Mouse (Mus musculus) ES-E14 (cell line): Measurements from ENCODE around the gene Chd1.

Experiments
- CHD2 ChIP-seq: IDR thresholded peaks from 2 replicates; pipeline ENCODE4 v1.6.1; 2014; ENCODE audit warnings: mild to moderate bottlenecking, low read depth, low read length, inconsistent platforms
- HCFC1 ChIP-seq: IDR thresholded peaks from 2 replicates; pipeline ENCODE4 v1.6.1; 2012; ENCODE audit warnings: low read length, inconsistent platforms, borderline replicate concordance; ENCODE audit not compliant: insufficient read depth
- MAFK ChIP-seq: IDR thresholded peaks from 2 replicates; pipeline ENCODE4 v1.6.1; 2014; ENCODE audit warnings: mild to moderate bottlenecking, low read depth, low read length, inconsistent platforms; ENCODE audit not compliant: insufficient read depth
- ZC3H11A ChIP-seq: IDR thresholded peaks from 2 replicates; pipeline ENCODE4 v1.6.1; 2012; ENCODE audit warnings: low read depth, mild to moderate bottlenecking, inconsistent platforms, low read length, borderline replicate concordance
- ZNF384 ChIP-seq: IDR thresholded peaks from 2 replicates; pipeline ENCODE4 v1.6.1; 2012; ENCODE audit warnings: low read depth, low read length, inconsistent platforms

DNA sequence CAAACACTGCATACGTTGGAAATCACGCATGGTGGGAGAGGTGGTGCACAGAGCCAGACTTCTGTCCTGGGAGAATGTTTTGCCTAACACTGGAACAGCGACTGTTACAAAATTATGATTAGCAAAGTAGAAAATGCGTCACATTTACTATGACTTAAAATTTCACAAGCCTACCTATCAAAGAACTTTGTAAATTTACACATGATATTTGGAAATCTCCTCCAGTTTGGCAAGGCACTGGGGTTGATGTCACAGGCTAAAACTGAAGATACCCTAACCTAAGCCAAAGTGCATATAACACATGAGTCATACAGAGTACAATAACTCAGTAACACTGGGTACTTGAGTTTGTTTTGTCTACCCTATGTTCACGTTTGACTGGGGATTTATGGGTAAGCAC is 3.3 kb upstream of the Chd1 start:
- TF ChIP-seq ZC3H11A (no peak), ZNF384 (no peak), CHD2 (no peak), MAFK (no peak), HCFC1 (no peak)
